In the genomic region with DNA sequence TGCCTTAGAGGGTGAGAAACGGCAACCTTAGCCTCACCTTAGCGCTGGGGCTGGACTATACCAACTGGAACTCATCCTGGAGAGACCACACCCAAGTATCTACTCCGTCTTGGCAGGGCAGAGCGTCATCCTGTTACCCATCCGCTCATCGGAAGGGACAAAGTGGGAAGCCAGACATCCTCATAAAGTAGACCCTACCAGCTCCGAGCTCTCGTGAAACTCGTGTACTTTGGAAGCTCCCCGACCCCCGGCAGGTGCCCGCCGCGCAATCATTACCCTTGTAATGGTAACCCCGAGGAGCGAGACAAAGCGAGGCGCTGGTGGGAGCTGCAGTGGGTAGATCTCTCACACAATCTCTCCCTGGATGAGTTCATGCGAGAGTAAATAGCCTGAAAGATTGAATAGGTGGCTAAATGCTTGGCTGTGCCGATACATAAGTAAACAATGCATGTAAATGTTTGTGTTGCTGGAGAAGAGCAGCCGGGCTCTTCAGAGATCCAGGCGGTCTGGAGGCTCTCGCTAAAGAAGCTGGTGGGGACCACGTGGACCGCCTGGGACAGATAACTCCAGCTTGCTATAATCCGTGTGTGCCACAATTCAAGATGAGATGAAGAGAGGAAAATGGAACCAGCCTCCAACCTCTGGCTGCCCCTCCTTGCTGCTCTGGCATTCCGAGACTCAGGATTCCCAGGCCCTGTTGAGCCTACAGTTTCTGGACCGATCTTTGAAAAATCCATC, we compare ENCODE assay signal across 8 mouse cellular contexts. TPM values are rescaled to one million over a fixed set of nuclear protein-coding genes. Genes with fewer than 3 reads are reported as not detected.
A peak's percentile ranks its signal among the peaks of the same experiment; 100 is the strongest.
DNase-seq lines count a peak whose midpoint lies in the region; ATAC-seq lines count a peak whose summit lies in the region.

No protein-coding gene starts in this region.

- no peak for ATAC-seq in limb, embryonic 15.5 days (ENCODE audit: insufficient number of reproducible peaks, low FRiP score, low TSS enrichment, low read depth)

- peaks cover 67% of the 10 kb centered on the region for H3K27me3 ChIP-seq in limb, embryonic 15.5 days

- peak overlapping the region; percentile 93 for H3K4me2 ChIP-seq in limb, embryonic 15.5 days

- H3K9ac ChIP-seq in limb, embryonic 15.5 days, result no peak overlapping the region

- H3K9me3 ChIP-seq in limb, embryonic 15.5 days, result no peaks in the 10 kb centered on the region

- DNase-seq in cerebellum, postnatal 25 days, result peak; percentile 31 to 34
- DNase-seq in cerebellum, adult 11 months, result no peak
- peak; percentile 16 to 23 for DNase-seq in right cerebral cortex, adult 2 months (ENCODE audit: low spot score in 2 of 2)
- DNase-seq in right cerebral cortex, postnatal 14 days, result no peak
- no peak for DNase-seq in thymus, postnatal 14 days
- DNase-seq in kidney, adult 9 months, result no peak
- no peak for DNase-seq in kidney, adult 18-20 months

- 4% methylated on average over 28 of the region's 28 CpGs for WGBS in limb, embryonic 15.5 days

- H3K36me3 ChIP-seq in limb, embryonic 15.5 days, result no peaks in the 10 kb centered on the region

- H3K27ac ChIP-seq in limb, embryonic 15.5 days, result no peak overlapping the region

- peak overlapping the region; percentile 49 for H3K4me3 ChIP-seq in limb, embryonic 15.5 days

- peaks cover 32% of the 10 kb centered on the region for H3K4me1 ChIP-seq in limb, embryonic 15.5 days

RNA-seq across cellular contexts. Expression of gene Sv2c, which starts 1.2 kb away (rescaled TPM):
- polyA plus RNA-seq in limb, embryonic 15.5 days (2015; fragmentation: Nextera tagmentation; extraction: Ambion mirVana), result 1.3 and 1.5 TPM in 2 replicates

RNA-seq across cellular contexts. Expression of gene Gm17190, which starts 51.7 kb away (rescaled TPM):
- not detected in 2 replicates for polyA plus RNA-seq in limb, embryonic 15.5 days (2015; fragmentation: Nextera tagmentation; extraction: Ambion mirVana)

RNA-seq across cellular contexts. Expression of gene Gm20075, which starts 52.4 kb away (rescaled TPM):
- polyA plus RNA-seq in limb, embryonic 15.5 days (2015; fragmentation: Nextera tagmentation; extraction: Ambion mirVana), result 17.0 and 17.4 TPM in 2 replicates

Comparison
In these comparisons a context has a peak if more than half of its experiments do, and no peak if none do; other contexts are left out.
1. DNase-seq: peak in cerebellum, postnatal 25 days (2 of 2) and right cerebral cortex, adult 2 months (2 of 2); none in cerebellum, adult 11 months (single experiment), right cerebral cortex, postnatal 14 days (single experiment), thymus, postnatal 14 days (single experiment), kidney, adult 9 months (single experiment) and kidney, adult 18-20 months (single experiment).